Mouse (Mus musculus) heart, adult 2 months (tissue): ENCODE data around the gene Pold2.

ENCODE experiments used
- CTCF ChIP-seq: fragments of 200-600 bp; IDR thresholded peaks from 2 replicates; pipeline ENCODE4 v1.8.1; 2022; ENCODE audit warnings: antibody characterized with exemption, mild to moderate bottlenecking, moderate library complexity
- EP300 ChIP-seq: fragments of 200-500 bp; IDR thresholded peaks from 2 replicates; pipeline ENCODE4 v1.6.1; 2011; ENCODE audit warnings: low read depth, low read length, control low read depth; ENCODE audit not compliant: insufficient read depth
- POLR2A ChIP-seq: fragments of 200-500 bp; IDR thresholded peaks from 2 replicates; pipeline ENCODE4 v1.6.1; 2011; ENCODE audit warnings: mild to moderate bottlenecking, low read depth, low read length, control low read depth; ENCODE audit not compliant: insufficient read depth

DNA sequence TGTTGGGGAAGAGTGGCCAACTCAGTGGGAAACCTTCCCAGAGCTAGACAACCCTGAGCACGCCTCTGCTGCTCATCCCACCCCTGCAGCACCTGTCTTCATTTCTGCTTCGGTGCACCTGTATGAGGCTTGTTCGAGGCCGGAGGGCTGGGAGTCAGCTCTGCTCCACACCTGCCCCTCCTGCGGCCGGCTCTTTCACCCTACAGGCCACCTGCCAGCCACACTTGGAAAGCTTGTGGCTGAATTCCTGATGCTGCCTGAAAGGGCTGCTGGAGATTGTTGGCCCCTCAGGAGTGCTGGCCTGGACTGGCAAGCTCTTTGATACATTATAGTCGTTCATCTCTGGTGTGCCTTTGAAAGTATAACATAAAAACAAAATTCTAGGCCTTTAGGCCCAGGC lies 37.7 kb downstream of the Pold2 start:
- TF ChIP-seq CTCF (no peak), POLR2A (no peak), EP300 (no peak)
